Mouse (Mus musculus): ENCODE results near the gene Rpa2. TPM values are rescaled to one million over a fixed set of nuclear protein-coding genes. Genes with fewer than 3 reads are reported as not detected.

The Rpa2 gene
- polyA plus RNA-seq, 1 experiment from 2014 or later, result 94.7 TPM

Other genes with a start within 250 kb of the Rpa2 start
- gene Atpif1, start 234.7 kb upstream of the Rpa2 start, polyA plus RNA-seq (2015; fragmentation: Nextera tagmentation; extraction: Ambion mirVana), result 890 and 897 TPM in 2 replicates
- 138 and 149 TPM in 2 replicates for gene Dnajc8, start 232.8 kb upstream of the Rpa2 start, polyA plus RNA-seq (2015; fragmentation: Nextera tagmentation; extraction: Ambion mirVana)
- gene Ptafr, start 204.3 kb upstream of the Rpa2 start, polyA plus RNA-seq (2015; fragmentation: Nextera tagmentation; extraction: Ambion mirVana), result 1.3 and 1.4 TPM in 2 replicates
- gene Eya3, start 129.3 kb upstream of the Rpa2 start, polyA plus RNA-seq (2015; fragmentation: Nextera tagmentation; extraction: Ambion mirVana), result 24.7 and 25.4 TPM in 2 replicates
- gene Xkr8, start 35.8 kb upstream of the Rpa2 start, polyA plus RNA-seq (2015; fragmentation: Nextera tagmentation; extraction: Ambion mirVana), result 5.7 and 6.6 TPM in 2 replicates
- 5.7 and 6.6 TPM in 2 replicates for gene Smpdl3b, start 11.1 kb upstream of the Rpa2 start, polyA plus RNA-seq (2015; fragmentation: Nextera tagmentation; extraction: Ambion mirVana)
- 1.4 and 2.2 TPM in 2 replicates for gene Themis2, start 28.1 kb downstream of the Rpa2 start, polyA plus RNA-seq (2015; fragmentation: Nextera tagmentation; extraction: Ambion mirVana)
- gene Ppp1r8, start 74.8 kb downstream of the Rpa2 start, polyA plus RNA-seq (2015; fragmentation: Nextera tagmentation; extraction: Ambion mirVana), result 51.3 and 55.2 TPM in 2 replicates
- 59.4 and 61.4 TPM in 2 replicates for gene Stx12, start 116.2 kb downstream of the Rpa2 start, polyA plus RNA-seq (2015; fragmentation: Nextera tagmentation; extraction: Ambion mirVana)
- 47.3 and 47.9 TPM in 2 replicates for gene Fam76a, start 154.2 kb downstream of the Rpa2 start, polyA plus RNA-seq (2015; fragmentation: Nextera tagmentation; extraction: Ambion mirVana)
- gene Fgr, start 205.8 kb downstream of the Rpa2 start, polyA plus RNA-seq (2015; fragmentation: Nextera tagmentation; extraction: Ambion mirVana), result 0.55 and 0.65 TPM in 2 replicates
- gene Ahdc1, start 242.9 kb downstream of the Rpa2 start, polyA plus RNA-seq (2015; fragmentation: Nextera tagmentation; extraction: Ambion mirVana), result 13.2 and 13.9 TPM in 2 replicates